Mouse (Mus musculus) megakaryocyte-erythroid progenitor cell, adult 5-6 weeks (primary cell): Measurements from ENCODE around the gene Psmb6. TPM values are rescaled to one million over a fixed set of nuclear protein-coding genes. Genes with fewer than 3 reads are reported as not detected.
"Not testable (repeated sequence)": the region's sequence is repeated elsewhere in the genome, so short reads cannot be mapped to it uniquely, and the experiment has no call there.

Source experiments
- ATAC-seq: replicated peaks from 2 replicates; pipeline ENCODE4 v1.8.0; 2016; ENCODE audit warnings: mild to moderate bottlenecking, inconsistent platforms; ENCODE audit not compliant: severe bottlenecking, poor library complexity, low FRiP score, low TSS enrichment
- total RNA-seq, 2 experiments: library from RNA; stranded (forward) in 1 of 2; stranded (reverse) in 1 of 2; fragments of 200-1000, 215-1000 nt in 1 of 2; fragments of >200 nt in 1 of 2; fragmentation: Nextera tagmentation in 1 of 2; gene quantifications; 2 replicates each; pipeline ENCODE4 v1.2.3; 2014 to 2017

Gene Psmb6
- total RNA-seq, 2 experiments from 2014 or later: 305 to 333 TPM

DNA sequence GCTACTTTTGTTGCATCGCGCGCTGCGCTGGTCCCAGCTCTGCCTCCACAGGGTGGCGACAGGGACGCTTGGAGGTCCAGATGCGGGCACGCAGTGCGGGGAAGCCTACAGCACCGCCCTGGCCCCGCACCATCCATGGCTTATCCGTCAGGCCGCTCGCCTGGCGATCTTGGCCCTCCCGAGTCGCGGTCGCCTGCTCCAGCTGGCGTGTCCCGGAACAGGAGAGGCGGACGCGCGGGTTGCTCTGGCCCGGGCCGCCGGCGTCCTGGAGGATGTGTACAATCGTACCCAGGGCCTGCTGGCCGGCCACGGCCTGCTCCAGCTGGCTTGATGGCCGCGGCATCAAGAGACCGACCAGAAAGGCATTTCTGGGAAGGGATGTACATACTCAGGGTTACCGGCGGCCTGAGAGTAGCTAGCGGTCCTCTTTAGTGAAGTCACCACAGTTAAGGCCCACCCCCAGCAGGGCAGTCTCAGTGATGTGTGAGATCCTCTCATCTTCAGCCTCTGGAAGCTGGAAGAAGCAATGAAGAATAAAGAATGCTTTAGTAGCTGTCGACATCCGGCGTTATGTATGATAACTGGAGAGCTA, 4.9 kb upstream of the Psmb6 start:
- no peak for ATAC-seq

- ATAC-seq: not testable (repeated sequence)
These were observed 1.7 kb upstream of the Psmb6 start for GRCm38 (mm10) chr11:70523306-70523989.

- peak; percentile 18 for ATAC-seq
These were observed 385 bp upstream of the Psmb6 start for GRCm38 (mm10) chr11:70524782-70525181.

GRCm38 (mm10) chr11:70525726-70526125, 559 bp downstream of the Psmb6 start:
- 0 out of 2 replicates have a peak, but pooled peaks have one; percentile 42 for ATAC-seq

- ATAC-seq: no peak
These were observed 1.0 kb downstream of the Psmb6 start for GRCm38 (mm10) chr11:70526211-70526610.

- ATAC-seq: no peak
These were observed 3.4 kb downstream of the Psmb6 start for GRCm38 (mm10) chr11:70528610-70529009.

DNA sequence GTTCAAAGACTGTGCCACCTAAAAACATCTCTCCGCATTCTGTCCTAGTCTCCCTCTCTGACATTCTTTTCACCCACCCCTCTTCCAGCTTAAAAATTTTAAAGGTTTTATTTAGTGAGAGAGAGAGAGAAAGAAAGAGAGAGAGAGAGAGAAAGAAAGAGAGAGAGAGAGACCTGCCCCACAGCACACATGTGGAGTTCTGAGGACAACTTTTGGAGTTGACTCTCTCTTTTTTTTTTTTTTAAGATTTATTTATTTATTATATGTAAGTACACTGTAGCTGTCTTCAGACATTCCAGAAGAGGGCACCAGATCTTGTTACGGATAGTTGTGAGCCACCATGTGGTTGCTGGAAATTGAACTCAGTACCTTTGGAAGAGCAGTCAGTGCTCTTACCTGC, 5.9 kb downstream of the Psmb6 start:
- ATAC-seq: not testable (repeated sequence)

GRCm38 (mm10) chr11:70532839-70533238, 7.7 kb downstream of the Psmb6 start, which contains the start of gene Gm40193:
Gene Gm40193 (minus strand): TSS chr11:70532939.
- ATAC-seq: no peak

DNA sequence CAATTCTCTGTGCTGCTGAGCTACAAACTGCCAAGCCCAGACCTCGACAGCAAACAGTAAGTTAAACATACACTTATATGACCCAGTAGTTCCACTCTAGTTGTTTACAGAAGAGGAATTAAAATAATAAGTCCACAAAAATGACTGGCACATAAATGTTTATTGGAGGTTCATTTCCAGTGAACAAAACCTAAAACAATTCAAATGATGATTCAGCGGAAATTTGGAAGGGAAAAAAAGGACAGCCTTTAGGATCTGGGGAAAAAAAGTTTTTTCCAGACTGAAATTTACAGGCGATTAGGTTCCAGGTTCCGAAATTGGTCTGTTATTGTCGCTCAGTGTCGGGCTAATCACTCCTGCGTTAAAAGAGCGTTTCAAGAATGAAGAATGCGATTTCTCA, 14.3 kb downstream of the Psmb6 start:
- ATAC-seq: no peak

GRCm38 (mm10) chr11:70539877-70540587, 14.9 kb downstream of the Psmb6 start, which contains the start of gene Pld2:
Gene Pld2 (plus strand): TSS chr11:70540064.
- ATAC-seq: peak; percentile 95

DNA sequence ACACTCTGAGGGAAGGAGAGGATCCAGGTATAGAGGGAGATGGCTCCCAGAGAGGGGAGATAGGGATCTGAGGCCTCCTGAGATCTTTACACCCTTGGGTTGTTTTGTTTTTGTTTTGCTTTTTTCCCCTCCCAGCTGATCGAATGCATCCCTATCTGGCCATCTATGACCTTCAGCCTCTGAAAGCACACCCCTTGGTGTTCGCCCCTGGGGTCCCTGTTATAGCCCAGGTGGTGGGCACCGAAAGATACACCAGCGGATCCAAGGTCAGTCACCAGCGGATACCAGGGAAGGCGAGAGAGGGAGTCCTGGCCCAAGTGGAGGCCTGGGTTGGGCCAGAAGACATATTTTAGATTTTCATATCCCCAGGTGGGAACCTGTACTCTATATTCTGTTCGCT, 15.8 kb downstream of the Psmb6 start:
- no peak for ATAC-seq

DNA sequence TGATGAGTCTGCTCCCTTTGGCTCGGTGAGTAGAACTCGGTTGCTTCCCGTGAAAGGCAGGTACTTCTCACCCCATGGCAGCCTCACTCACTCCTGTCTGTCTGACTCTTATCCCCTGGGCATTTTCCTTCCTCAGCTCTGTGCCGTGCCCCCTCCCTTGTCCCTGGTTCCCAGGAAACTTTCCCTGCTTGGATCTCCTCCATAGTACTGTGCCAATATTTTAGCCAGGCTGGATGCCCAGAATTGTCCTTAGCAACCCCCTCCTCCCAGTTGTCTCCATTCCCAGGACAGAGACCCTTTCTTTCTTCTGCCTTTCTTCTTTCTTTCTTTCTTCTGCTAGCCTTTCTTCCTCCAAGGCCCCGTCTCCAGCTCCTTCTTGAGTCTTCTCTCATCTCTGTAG, 16.2 kb downstream of the Psmb6 start:
- no peak for ATAC-seq

- no peak for ATAC-seq
These were observed 19.3 kb downstream of the Psmb6 start for GRCm38 (mm10) chr11:70544496-70544895.

- no peak for ATAC-seq
These were observed 26.4 kb downstream of the Psmb6 start for GRCm38 (mm10) chr11:70551526-70551925.

GRCm38 (mm10) chr11:70553940-70554339, 28.8 kb downstream of the Psmb6 start:
- no peak for ATAC-seq

GRCm38 (mm10) chr11:70557545-70557944, 32.4 kb downstream of the Psmb6 start:
- ATAC-seq: peak; percentile 62; the same call in 1 of the 2 replicates

DNA sequence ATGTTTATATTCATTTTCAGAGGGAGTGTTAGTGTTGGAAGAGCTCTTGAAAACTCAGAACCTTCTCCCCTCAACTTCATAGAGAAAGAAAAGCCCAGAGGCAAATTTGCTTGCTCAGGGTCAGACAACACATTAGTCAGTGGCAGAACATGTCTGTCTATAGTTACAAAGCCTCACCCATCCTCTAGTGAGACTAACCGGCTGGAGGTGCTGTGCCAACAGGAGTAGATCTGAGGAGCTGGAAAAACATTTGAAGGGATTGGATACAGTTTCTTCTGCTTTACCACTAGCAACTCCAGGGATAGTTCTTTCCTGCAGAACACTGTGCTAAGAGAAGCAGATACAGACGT, 36.7 kb downstream of the Psmb6 start:
- no peak for ATAC-seq

DNA sequence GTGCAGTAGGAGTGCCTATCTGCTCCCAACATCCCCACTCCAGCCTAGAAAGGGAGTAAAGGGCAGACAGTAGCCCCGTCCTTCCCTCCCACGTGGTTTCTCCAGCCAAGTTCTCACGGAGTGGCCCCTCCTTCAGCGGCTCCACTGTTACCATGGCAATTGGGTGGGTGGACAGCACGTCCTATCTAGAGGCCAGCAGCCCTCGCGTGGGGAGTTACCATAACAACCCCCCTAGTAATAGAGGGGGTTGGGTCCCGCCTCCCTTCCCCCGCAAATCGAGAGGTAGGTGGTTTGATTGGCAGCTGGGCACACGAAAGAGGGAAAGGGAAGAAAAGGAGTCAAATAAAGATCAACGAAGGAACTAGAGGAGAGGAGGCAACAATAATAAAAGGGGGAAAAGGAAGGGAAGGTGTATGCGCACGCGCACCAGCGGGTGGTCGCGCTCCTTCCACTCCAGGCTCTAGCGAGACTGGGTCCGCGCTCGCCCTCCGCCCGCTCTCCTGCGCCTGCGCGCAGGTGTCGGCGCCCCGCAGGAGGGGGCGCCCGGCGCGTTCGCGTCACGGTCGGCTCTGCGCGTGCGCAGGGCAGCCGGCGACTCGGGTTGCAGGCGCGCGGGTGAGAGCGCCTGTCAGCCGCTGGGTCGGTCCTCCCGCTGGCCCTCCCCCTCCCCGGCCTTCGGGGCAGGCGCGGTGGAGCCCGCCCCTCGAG, 37.3 kb downstream of the Psmb6 start, which contains the start of gene Mink1:
Mink1 (plus strand) TSS at position 595 of the 708 bp plus-strand sequence.
- peak; percentile 48 for ATAC-seq

DNA sequence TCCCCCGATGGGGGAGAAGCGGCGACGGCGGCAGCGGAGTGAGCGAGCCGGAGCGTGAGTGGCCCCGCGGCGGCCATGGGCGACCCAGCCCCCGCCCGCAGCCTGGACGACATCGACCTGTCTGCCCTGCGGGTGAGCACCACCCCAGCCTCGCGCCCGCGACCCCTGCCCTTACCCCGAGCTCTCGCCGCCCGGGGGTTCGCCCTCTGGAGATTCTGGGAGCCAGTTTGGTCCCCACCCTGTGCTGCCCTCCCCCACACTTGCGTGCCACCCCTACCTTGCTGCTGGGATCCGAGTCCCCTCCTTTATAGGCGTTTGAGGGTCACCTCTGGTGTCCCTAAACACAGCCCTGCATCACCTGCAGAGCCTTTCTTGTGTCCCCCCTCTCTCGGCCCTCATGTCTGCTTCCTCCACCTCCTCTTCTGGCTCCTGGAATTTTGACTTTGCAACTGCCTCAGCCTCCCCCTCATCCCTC, 37.9 kb downstream of the Psmb6 start:
- ATAC-seq: 0 out of 2 replicates have a peak, but pooled peaks have one; percentile 1
